Mouse (Mus musculus): Measurements from ENCODE around the gene Gp9.

DNA sequence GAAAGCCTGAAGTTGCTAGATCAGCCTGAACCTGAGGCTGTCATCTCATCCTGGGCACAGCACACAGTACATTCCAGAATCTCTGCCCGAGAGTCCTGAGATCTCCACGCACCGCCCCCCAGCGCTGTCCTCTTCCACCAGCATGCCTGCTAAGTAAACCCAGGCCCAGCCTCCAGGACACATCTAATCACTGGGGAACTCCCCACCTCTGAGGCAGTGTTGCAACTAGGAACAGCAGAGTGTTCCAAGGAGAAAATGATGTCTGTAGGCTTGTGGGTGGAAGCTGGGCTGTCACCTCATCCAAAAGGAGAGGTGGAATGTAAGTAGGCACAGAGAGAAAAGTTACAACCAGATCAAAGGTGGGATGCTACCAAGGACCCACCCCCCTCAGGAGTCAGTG is 22.7 kb upstream of the Gp9 start:
- TF ChIP-seq CTCF (conservative IDR thresholded peaks at IDR 0.05; ENCODE audit: insufficient read depth, insufficient read length, low read depth, low read length) (no peak), POLR2A (IDR thresholded peaks at IDR 0.05; ENCODE audit: low read depth, low read length) (no peak)

Data from kidney, adult 2 months (tissue).